Mouse (Mus musculus) heart, embryonic 11.5 days (tissue): ENCODE results near the gene Macrod2. TPM values are rescaled to one million over a fixed set of nuclear protein-coding genes. Genes with fewer than 3 reads are reported as not detected.

Experiments used
- ATAC-seq: fragments of 200-750 bp; cut with Nextera tagmentation; replicated peaks from 2 replicates; pipeline ENCODE4 v1.8.0; 2017; ENCODE audit warnings: moderate library complexity; ENCODE audit not compliant: insufficient number of reproducible peaks, low FRiP score, low TSS enrichment
- H3K27ac ChIP-seq: fragments of 300-500 bp; sonication (generic); 2 replicates; pipeline ENCODE4 v1.5.1; 2014; ENCODE audit warnings: mild to moderate bottlenecking, low read depth, low read length
- H3K27me3 ChIP-seq: fragments of 300-500 bp; sonication (generic); 2 replicates; pipeline ENCODE4 v1.6.1; 2014; ENCODE audit warnings: mild to moderate bottlenecking, low read length, mixed read lengths; ENCODE audit not compliant: control insufficient read depth, insufficient read depth
- H3K36me3 ChIP-seq: fragments of 300-500 bp; sonication (generic); 2 replicates; pipeline ENCODE4 v1.6.1; 2014; ENCODE audit warnings: mild to moderate bottlenecking, low read length, moderate library complexity, mixed read lengths; ENCODE audit not compliant: control insufficient read depth, insufficient read depth
- H3K4me1 ChIP-seq: fragments of 300-500 bp; sonication (generic); 2 replicates; pipeline ENCODE4 v1.6.1; 2014; ENCODE audit warnings: low read length; ENCODE audit not compliant: control insufficient read depth, insufficient read depth
- H3K4me2 ChIP-seq: fragments of 300-500 bp; sonication (generic); 2 replicates; pipeline ENCODE4 v1.6.1; 2014; ENCODE audit warnings: mild to moderate bottlenecking, moderate library complexity
- H3K4me3 ChIP-seq: fragments of 300-500 bp; sonication (generic); 2 replicates; pipeline ENCODE4 v1.5.1; 2014; ENCODE audit warnings: low read depth, low read length
- H3K9ac ChIP-seq: fragments of 300-500 bp; sonication (generic); 2 replicates; pipeline ENCODE4 v1.6.1; 2014; ENCODE audit warnings: mild to moderate bottlenecking, low read depth, low read length, moderate library complexity
- H3K9me3 ChIP-seq: fragments of 300-500 bp; sonication (generic); replicated peaks from 2 replicates; pipeline ENCODE4 v1.6.1; 2016; ENCODE audit warnings: low read length; ENCODE audit not compliant: control insufficient read depth
- WGBS: fragments of 180-500 bp; shearing (Covaris S2); extraction: QIAGEN DNeasy Blood & Tissue Kit; methylation state at CpG from one replicate; pipeline ENCODE4 v1.1.7; 2014; ENCODE audit not compliant: insufficient replicate concordance; 5-methylcytosine and 5-hydroxymethylcytosine counted together
- polyA plus RNA-seq: library from polyadenylated mRNA; unstranded; fragments of >200 nt; fragmentation: Nextera tagmentation; extraction: Ambion mirVana; gene quantifications from 2 replicates; pipeline ENCODE4 v1.2.1, GENCODE M21; 2014

The Macrod2 gene
- polyA plus RNA-seq, 1 experiment from 2014 or later: 20.5 TPM

- no peaks in the 10 kb centered on the region for H3K9me3 ChIP-seq
- H3K4me2 ChIP-seq: no peak overlapping the region
- no peaks in the 10 kb centered on the region for H3K27me3 ChIP-seq
- no peak overlapping the region; the same call in 1 of the 2 replicates for H3K27ac ChIP-seq
- 34% methylated on average over 8 of the region's 8 CpGs for WGBS
- H3K9ac ChIP-seq: no peak overlapping the region
- peaks cover 8% of the 10 kb centered on the region for H3K4me1 ChIP-seq
- no peaks in the 10 kb centered on the region for H3K36me3 ChIP-seq
- ATAC-seq: no peak
- H3K4me3 ChIP-seq: no peak overlapping the region
These were observed 839.2 kb downstream of the Macrod2 start for GRCm38 (mm10) chr2:141234306-141234705.

- peaks cover 8% of the 10 kb centered on the region for H3K4me1 ChIP-seq
- H3K36me3 ChIP-seq: no peaks in the 10 kb centered on the region
- H3K27ac ChIP-seq: no peak overlapping the region; the same call in 1 of the 2 replicates
- no peaks in the 10 kb centered on the region for H3K9me3 ChIP-seq
- no peak overlapping the region for H3K9ac ChIP-seq
- no peak overlapping the region for H3K4me2 ChIP-seq
- H3K27me3 ChIP-seq: no peaks in the 10 kb centered on the region
- H3K4me3 ChIP-seq: no peak overlapping the region
- WGBS: 28% methylated on average over 5 of the region's 5 CpGs
- ATAC-seq: no peak
These were observed 839.8 kb downstream of the Macrod2 start for GRCm38 (mm10) chr2:141234724-141235453.

- H3K27ac ChIP-seq: no peak overlapping the region
- H3K9me3 ChIP-seq: no peaks in the 10 kb centered on the region
- no peak overlapping the region for H3K9ac ChIP-seq
- no peaks in the 10 kb centered on the region for H3K27me3 ChIP-seq
- no peaks in the 10 kb centered on the region for H3K4me1 ChIP-seq
- 79% methylated on average over 2 of the region's 2 CpGs for WGBS
- H3K4me2 ChIP-seq: no peak overlapping the region
- H3K36me3 ChIP-seq: no peaks in the 10 kb centered on the region
- H3K4me3 ChIP-seq: no peak overlapping the region
- no peak for ATAC-seq
These were observed 852.6 kb downstream of the Macrod2 start for GRCm38 (mm10) chr2:141247680-141248079.

- no peak for ATAC-seq
- no peak overlapping the region for H3K4me3 ChIP-seq
- no peaks in the 10 kb centered on the region for H3K36me3 ChIP-seq
- 77% methylated on average over 4 of the region's 4 CpGs for WGBS
- no peak overlapping the region for H3K27ac ChIP-seq
- H3K4me1 ChIP-seq: peaks cover 3% of the 10 kb centered on the region; the same call in 1 of the 2 replicates
- H3K9ac ChIP-seq: no peak overlapping the region
- H3K4me2 ChIP-seq: no peak overlapping the region
- no peaks in the 10 kb centered on the region for H3K9me3 ChIP-seq
- H3K27me3 ChIP-seq: no peaks in the 10 kb centered on the region
These were observed 869.5 kb downstream of the Macrod2 start for GRCm38 (mm10) chr2:141264582-141264981.

- Histone ChIP-seq H3K9ac (no peak overlapping the region), H3K27me3 (no peaks in the 10 kb centered on the region), H3K27ac (no peak overlapping the region), H3K9me3 (no peaks in the 10 kb centered on the region), H3K4me1 (peaks cover 8% of the 10 kb centered on the region), H3K36me3 (no peaks in the 10 kb centered on the region), H3K4me3 (no peak overlapping the region), H3K4me2 (no peak overlapping the region)
- no peak for ATAC-seq
These were observed 871.5 kb downstream of the Macrod2 start for GRCm38 (mm10) chr2:141266591-141266990.

GRCm38 (mm10) chr2:141271541-141271940 is 876.4 kb downstream of the Macrod2 start:
- peaks cover 11% of the 10 kb centered on the region for H3K4me1 ChIP-seq
- no peaks in the 10 kb centered on the region for H3K9me3 ChIP-seq
- H3K4me2 ChIP-seq: no peak overlapping the region
- no peak overlapping the region for H3K4me3 ChIP-seq
- H3K27me3 ChIP-seq: no peaks in the 10 kb centered on the region
- H3K9ac ChIP-seq: no peak overlapping the region
- peak; percentile 72; the same call in 1 of the 2 replicates for ATAC-seq
- no peak overlapping the region for H3K27ac ChIP-seq
- no peaks in the 10 kb centered on the region for H3K36me3 ChIP-seq
- 18% methylated on average over 4 of the region's 4 CpGs for WGBS

GRCm38 (mm10) chr2:141272966-141273365 is 877.9 kb downstream of the Macrod2 start:
- no peak overlapping the region for H3K4me2 ChIP-seq
- ATAC-seq: no peak
- H3K9me3 ChIP-seq: no peaks in the 10 kb centered on the region
- no peak overlapping the region for H3K4me3 ChIP-seq
- H3K4me1 ChIP-seq: peaks cover 11% of the 10 kb centered on the region
- no peak overlapping the region for H3K9ac ChIP-seq
- H3K27ac ChIP-seq: no peak overlapping the region
- H3K27me3 ChIP-seq: no peaks in the 10 kb centered on the region
- H3K36me3 ChIP-seq: no peaks in the 10 kb centered on the region
- WGBS: 61% methylated on average over 4 of the region's 4 CpGs

GRCm38 (mm10) chr2:141274262-141274661 is 879.2 kb downstream of the Macrod2 start:
- H3K27me3 ChIP-seq: no peaks in the 10 kb centered on the region
- no peaks in the 10 kb centered on the region for H3K9me3 ChIP-seq
- H3K27ac ChIP-seq: no peak overlapping the region
- no peaks in the 10 kb centered on the region for H3K36me3 ChIP-seq
- peaks cover 11% of the 10 kb centered on the region for H3K4me1 ChIP-seq
- H3K4me2 ChIP-seq: no peak overlapping the region
- H3K9ac ChIP-seq: no peak overlapping the region
- 68% methylated on average over 2 of the region's 2 CpGs for WGBS
- H3K4me3 ChIP-seq: no peak overlapping the region
- ATAC-seq: no peak

DNA sequence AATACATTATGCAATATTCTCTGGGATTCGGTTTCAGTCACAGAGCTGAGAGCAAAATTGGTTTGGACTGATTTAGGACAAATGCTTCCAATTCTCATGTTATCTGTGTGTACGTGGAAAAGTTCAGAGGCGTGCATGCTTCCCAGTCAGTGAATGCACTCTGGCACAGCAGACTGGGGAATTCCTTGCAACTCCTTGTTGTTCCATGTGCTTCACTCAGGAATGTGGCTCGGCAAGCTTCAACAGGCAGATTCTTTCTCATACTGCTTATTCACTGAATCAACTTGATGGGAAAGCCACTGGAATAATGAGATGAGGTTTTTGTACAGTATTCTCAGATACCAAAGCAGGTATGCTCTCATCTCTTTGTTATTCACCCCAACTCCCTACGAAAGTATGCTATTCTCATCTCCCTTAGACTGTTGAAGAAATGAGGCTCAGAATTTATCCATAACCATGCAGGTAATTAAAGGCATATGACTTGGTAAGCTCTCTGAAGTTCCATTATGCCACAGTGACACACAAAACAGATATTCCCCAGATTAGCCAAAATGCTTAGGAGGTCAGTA is 884.1 kb downstream of the Macrod2 start:
- ATAC-seq: no peak

More for the DNA sequence above, 884.1 kb downstream of the Macrod2 start:
- Histone ChIP-seq H3K9me3 (no peaks in the 10 kb centered on the region), H3K4me2 (no peak overlapping the region), H3K27me3 (no peaks in the 10 kb centered on the region), H3K9ac (no peak overlapping the region), H3K4me3 (no peak overlapping the region), H3K4me1 (no peaks in the 10 kb centered on the region), H3K36me3 (no peaks in the 10 kb centered on the region), H3K27ac (no peak overlapping the region)
- WGBS: 34% methylated on average over 5 of the region's 5 CpGs
